Mouse (Mus musculus): ENCODE results near the gene Itprid2.
"Not testable (repeated sequence)": the region's sequence is repeated elsewhere in the genome, so short reads cannot be mapped to it uniquely, and the experiment has no call there.

Gene Itprid2

DNA sequence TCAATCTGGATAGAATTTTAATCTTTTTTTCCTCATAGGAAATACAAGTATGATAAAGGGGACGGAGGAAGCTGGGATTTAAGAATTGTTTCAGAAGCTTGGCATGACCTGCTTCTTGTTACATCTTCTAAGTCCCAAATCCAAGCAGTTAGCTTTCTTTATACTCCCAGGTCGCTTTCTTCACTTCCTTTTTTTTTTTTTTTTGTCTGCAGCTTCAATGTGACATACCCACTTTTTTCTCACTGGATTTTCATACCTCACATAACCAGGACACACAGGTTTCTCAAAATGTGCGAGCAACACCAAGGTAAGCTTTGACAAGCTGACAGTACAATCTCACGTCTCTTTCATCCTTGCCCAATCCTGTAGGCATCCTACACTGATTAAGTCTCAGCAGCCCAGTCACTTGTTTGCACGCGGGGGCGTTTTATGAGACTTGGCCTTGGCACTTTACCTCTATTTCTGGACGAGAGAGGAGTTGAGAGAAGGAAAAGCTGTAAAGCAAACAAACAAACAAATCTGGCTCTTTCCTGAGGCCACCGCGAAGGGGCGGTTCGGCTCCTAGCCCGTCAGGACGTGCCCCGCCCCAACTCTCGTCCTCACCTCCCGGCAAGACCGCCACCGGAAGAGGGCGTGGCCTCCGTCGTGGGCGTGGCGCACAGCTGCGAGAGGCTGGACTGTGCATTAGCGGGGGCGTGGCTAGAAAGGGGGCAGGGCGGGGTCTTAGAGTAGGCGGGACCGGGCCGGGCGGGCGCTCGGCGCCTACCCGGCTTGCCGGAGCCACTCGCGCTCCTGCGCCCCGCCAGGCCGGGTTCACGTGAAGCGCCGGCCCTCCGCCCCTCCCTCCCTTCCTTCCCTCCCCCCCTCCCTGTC lies at the start of gene Itprid2:
Itprid2 (plus strand) TSS at position 825 of the 873 bp plus-strand sequence.
- DNase-seq (ENCODE audit: low read depth, low spot score), result peak; percentile 77

- no peak for DNase-seq (ENCODE audit: low read depth, low spot score)
Observed at GRCm38 (mm10) chr2:79596177-79596576, 39.0 kb upstream of the Itprid2 start.

- DNase-seq (ENCODE audit: low read depth, low spot score), result no peak
Observed at GRCm38 (mm10) chr2:79597090-79597489, 38.1 kb upstream of the Itprid2 start.

GRCm38 (mm10) chr2:79601109-79601508 lies 34.0 kb upstream of the Itprid2 start:
- DNase-seq (ENCODE audit: low read depth, low spot score), result not testable (repeated sequence)

DNA sequence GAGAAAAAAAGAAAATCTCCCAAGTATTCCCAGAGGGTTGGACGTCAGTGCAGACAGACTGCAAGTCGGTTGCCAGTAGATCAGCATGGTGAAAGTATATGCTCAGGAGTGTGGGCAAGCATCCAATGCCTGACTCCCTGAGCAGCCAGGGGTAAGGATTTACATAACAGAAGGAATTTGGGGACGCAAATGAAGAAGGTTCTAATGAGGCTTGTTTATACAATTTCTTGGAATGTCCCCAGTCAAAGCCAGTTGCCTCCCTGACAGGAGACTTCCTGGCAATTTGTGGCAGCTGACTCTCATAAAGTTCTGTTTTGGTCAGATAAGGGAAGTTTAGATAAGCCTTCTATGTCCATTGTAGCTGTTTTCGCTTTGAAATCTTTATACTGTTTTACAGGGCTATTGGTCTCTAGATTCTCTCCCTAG lies 33.4 kb upstream of the Itprid2 start:
- DNase-seq (ENCODE audit: low read depth, low spot score), result no peak

DNA sequence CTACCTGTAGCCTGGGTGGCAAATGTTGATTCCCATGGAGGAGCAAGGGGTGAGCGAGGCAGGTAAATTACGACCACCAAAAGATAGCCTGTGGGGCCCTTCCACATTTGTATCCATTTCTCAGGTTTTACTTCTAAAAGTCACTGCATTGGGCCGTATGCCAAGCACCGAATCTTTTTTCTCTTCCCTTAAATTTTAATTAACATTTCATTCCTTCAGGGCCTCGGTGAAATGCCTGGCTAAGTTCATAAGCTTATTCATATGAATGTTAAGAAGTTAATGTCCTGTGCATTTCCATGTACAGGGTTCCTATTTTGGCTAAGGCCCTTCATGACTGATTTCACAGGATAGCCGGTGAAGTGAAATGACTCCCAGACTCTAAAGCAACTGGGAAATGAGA lies 32.8 kb upstream of the Itprid2 start:
- no peak for DNase-seq (ENCODE audit: low read depth, low spot score)

DNA sequence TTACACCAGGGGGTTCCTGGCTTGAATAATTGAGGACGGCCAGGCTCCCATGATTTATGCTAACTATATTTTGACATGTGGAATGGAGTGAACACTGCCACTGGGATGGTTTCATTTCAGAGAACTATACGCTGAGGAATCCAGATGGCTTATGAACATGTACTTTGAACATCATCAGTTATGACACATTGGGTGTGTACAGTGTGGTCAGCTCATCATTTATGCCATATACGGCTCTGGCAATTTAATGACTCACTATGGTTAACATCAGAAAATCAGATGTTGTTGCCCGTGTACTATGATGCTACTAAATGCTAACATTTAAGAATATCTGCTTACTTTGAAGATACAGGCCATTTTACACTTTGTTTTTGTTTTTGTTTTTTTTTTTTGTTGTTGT lies 31.8 kb upstream of the Itprid2 start:
- DNase-seq (ENCODE audit: low read depth, low spot score), result no peak

- no peak for DNase-seq (ENCODE audit: low read depth, low spot score)
Observed at GRCm38 (mm10) chr2:79606033-79606432, 29.1 kb upstream of the Itprid2 start.

DNA sequence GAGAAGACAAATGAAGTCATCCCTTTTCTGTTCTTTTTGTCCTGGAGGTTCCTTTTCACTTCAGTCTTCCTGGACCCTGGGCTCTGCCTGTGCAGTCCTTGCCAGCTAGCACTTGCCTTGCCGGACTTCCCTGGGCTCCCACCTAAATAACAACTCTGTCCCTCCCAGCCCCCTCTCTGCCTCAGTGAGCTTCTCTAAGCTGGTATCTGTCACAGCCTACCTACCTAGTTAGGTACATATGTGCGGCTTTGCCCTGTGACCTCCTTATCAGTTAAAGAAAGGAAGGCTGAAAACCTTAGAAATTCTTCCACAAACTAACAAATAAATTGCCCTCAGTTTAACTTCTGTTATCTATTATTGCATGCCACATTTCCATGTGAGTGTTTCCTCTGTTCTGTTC lies 28.0 kb upstream of the Itprid2 start:
- no peak for DNase-seq (ENCODE audit: low read depth, low spot score)

GRCm38 (mm10) chr2:79608301-79609074 lies 26.7 kb upstream of the Itprid2 start:
- no peak for DNase-seq (ENCODE audit: low read depth, low spot score)

GRCm38 (mm10) chr2:79610894-79611293 lies 24.3 kb upstream of the Itprid2 start:
- DNase-seq (ENCODE audit: low read depth, low spot score), result no peak

DNA sequence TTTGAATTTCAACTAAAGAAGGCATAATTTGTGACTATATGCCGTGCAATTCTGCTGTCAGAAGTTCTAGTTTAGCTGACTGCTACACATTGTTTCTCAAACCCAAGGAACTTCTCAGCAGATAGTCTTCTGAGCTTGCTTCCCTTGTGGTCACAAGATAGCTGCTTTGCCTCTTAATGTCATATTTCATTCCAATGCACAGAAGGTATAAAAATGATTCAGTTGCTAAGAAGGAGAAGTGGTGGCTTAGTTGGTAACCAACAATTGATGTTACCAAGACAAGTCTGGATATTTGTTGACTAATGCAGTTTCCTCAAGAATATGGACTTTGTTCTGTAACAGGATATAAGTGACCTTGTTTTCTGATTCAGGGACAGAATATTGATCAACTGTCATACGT lies 17.0 kb upstream of the Itprid2 start:
- no peak for DNase-seq (ENCODE audit: low read depth, low spot score)

GRCm38 (mm10) chr2:79618614-79619568 lies 16.3 kb upstream of the Itprid2 start:
- no peak for DNase-seq (ENCODE audit: low read depth, low spot score)

DNA sequence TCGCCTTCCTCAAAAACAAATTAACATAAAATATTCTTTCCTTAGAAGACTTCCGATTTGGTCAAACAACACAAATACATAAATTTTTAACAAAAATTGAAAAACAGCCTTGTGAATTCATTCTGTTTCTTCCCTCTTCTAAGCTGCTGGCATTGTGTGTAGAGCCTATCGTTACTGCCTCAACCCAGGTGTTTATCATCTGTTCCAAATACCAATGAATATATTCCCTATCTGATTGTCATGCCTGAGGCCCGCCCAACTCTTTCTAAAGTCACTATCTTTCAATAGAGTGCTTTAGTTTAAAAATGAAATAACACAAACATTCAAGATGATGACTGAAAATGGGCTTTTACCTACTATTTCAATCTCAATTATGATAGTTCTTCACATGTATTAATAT lies 11.9 kb upstream of the Itprid2 start:
- DNase-seq (ENCODE audit: low read depth, low spot score), result no peak

DNA sequence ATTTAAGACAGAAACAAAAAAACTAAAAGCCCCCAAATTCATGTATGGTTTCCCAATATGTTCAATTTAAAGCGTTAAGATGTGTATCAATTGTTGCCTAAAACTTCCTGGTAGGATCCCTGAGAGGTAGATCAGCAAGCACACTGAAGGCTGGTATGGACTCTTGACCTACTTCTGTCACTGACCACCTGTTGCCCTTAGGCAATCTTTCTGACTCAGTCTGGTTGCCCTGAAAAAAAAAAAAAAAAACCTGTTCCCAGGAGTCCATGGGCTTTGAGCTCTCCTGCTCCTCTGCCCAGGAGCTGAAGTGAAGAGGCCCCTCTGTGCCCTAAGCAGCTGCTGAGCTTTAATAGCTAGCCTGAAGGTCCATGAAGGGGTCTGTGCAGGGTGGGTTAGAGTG lies 7.5 kb upstream of the Itprid2 start:
- no peak for DNase-seq (ENCODE audit: low read depth, low spot score)

GRCm38 (mm10) chr2:79630231-79630630 lies 4.9 kb upstream of the Itprid2 start:
- DNase-seq (ENCODE audit: low read depth, low spot score), result no peak

DNA sequence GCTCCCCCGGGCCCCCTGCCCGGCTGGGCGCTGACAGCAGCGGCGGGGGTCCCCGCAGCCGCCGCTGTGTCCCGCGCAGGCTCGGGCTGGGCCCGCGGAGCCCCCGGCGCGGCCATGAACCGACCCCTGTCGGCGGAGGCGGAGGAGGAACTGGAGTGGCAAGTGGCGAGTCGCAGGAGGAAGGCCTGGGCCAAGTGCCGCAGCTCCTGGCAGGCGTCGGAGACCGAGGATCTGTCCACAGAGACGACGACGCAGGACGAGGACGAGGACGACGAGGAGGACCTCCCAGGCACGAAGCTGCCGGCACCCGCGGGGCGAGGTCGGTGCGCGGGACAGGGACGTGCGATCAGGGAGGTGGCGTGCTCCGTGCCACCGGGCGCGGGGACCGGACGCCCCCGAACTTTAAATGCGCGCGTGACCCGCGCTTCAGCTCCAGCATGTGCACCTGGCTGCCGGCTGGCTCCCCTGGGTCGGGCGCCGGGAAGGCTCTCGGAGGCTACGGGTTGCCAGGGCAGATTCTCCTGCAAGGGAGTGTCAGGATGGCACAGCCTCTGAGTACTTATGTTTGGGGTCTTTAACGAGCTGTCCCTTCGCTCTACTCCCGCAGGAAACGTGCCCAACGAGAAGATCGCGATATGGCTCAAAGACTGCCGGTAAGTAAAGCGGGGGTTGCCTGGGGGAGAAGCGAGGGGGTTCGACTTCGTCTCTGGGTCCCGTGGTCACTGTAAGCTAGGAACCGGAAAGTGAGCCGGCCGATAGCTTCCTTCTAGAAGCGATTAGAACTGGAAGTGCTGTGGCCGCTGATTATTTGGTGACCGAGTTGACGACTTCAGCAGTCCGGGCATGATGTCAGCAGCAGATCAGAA lies 507 bp downstream of the Itprid2 start:
- no peak for DNase-seq (ENCODE audit: low read depth, low spot score)

GRCm38 (mm10) chr2:79638924-79639323 lies 3.8 kb downstream of the Itprid2 start:
- DNase-seq (ENCODE audit: low read depth, low spot score), result no peak

DNA sequence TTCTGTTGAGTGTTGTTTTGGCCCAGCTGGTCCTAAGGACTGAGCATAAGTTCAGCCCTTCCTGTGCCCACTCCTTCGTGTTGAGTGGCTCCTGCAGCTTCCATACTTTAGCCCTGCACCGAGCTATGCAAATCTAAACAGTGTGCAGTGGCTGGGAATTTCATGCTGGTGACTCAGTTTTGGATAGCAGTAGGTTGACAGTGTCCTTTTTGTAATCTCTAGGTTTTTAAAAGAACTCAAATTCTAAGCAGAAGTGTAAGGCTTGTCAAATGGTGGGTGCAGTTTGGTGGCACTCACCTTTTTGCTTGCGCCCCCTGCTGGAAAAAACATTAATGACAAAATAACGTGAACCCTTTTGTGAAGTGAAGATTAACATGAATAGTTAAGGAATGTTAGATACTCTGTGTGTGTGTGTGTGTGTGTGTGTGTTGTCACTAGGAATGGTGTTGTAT lies 11.1 kb downstream of the Itprid2 start:
- no peak for DNase-seq (ENCODE audit: low read depth, low spot score)

- no peak for DNase-seq (ENCODE audit: low read depth, low spot score)
Observed at GRCm38 (mm10) chr2:79647094-79647493, 11.9 kb downstream of the Itprid2 start.

GRCm38 (mm10) chr2:79647728-79648127 lies 12.6 kb downstream of the Itprid2 start:
- DNase-seq (ENCODE audit: low read depth, low spot score), result no peak

Measured in brain, embryonic 18.5 days (tissue).